Mouse (Mus musculus): Measurements from ENCODE around the gene Vstm2l. TPM values are rescaled to one million over a fixed set of nuclear protein-coding genes. Genes with fewer than 3 reads are reported as not detected.
A peak's percentile ranks its signal among the peaks of the same experiment; 100 is the strongest.

Vstm2l gene
- polyA plus RNA-seq, 1 experiment from 2014 or later, result 8.9 TPM

GRCm38 (mm10) chr2:157935444-157936171 lies 21.2 kb downstream of the Vstm2l start:
- no peak for ATAC-seq (ENCODE audit: low FRiP score, low read depth)
- no peak overlapping the region for H3K27ac ChIP-seq (replicated peaks)
- no peak overlapping the region for H3K4me3 ChIP-seq
- H3K4me2 ChIP-seq (replicated peaks), result no peak overlapping the region
- H3K9ac ChIP-seq (replicated peaks), result no peak overlapping the region
- peaks cover 8% of the 10 kb centered on the region for H3K4me1 ChIP-seq
- peaks cover 20% of the 10 kb centered on the region for H3K27me3 ChIP-seq
- no peaks in the 10 kb centered on the region for H3K9me3 ChIP-seq
- 75% methylated on average over 11 of the region's 11 CpGs for WGBS
- H3K36me3 ChIP-seq, result 0 out of 2 replicates have a peak, but pooled peaks cover 3% of the 10 kb centered on the region

- no peak for ATAC-seq (ENCODE audit: low FRiP score, low read depth)
- no peak overlapping the region for H3K4me2 ChIP-seq (replicated peaks)
- H3K27me3 ChIP-seq, result peaks cover 31% of the 10 kb centered on the region
- peaks cover 15% of the 10 kb centered on the region for H3K4me1 ChIP-seq
- H3K4me3 ChIP-seq, result no peak overlapping the region
- no peak overlapping the region for H3K9ac ChIP-seq (replicated peaks)
- no peaks in the 10 kb centered on the region for H3K9me3 ChIP-seq
- no peak overlapping the region for H3K27ac ChIP-seq (replicated peaks)
- 0 out of 2 replicates have a peak, but pooled peaks cover 3% of the 10 kb centered on the region for H3K36me3 ChIP-seq
- 84% methylated on average over 4 of the region's 4 CpGs for WGBS
These were observed 22.2 kb downstream of the Vstm2l start for GRCm38 (mm10) chr2:157936676-157937075.

DNA sequence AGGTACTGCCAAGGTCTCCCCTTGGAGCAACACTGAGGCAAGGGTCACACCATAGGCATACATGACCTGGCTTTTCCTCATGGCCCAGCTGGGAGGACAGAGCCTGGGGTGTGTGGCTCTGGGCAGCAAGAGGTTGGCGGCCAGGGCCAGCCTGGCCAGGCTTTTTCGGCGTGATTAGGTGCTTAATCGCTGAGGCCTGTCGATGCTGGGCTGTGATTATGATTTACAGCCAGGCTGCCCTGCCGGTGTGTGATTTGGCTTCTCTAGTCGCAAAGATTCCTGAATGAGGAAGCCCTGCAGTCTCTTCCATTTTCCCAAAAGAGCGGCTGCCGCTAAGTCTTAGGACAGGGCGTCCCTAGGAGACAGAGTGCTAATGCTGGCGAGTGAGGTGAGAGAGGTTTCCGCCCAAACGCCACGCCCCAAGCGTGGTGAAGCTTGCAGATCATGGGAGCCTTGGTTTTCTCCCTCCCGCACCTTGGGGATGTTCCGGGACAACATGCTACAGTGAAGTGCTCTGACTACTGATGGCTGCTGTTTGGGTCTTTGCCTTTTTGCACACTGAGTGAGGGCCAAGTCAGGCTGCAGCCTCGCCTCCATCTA lies 26.2 kb downstream of the Vstm2l start:
- H3K4me1 ChIP-seq, result peaks cover 27% of the 10 kb centered on the region
- H3K27me3 ChIP-seq, result peaks cover 49% of the 10 kb centered on the region
- peak overlapping the region; percentile 32 for H3K4me2 ChIP-seq (replicated peaks)
- 8% methylated on average over 18 of the region's 18 CpGs for WGBS
- no peak overlapping the region for H3K4me3 ChIP-seq
- no peak for ATAC-seq (ENCODE audit: low FRiP score, low read depth)
- 0 out of 2 replicates have a peak, but pooled peaks cover 3% of the 10 kb centered on the region for H3K36me3 ChIP-seq
- no peak overlapping the region for H3K27ac ChIP-seq (replicated peaks)
- 0 out of 2 replicates have a peak overlapping the region, but pooled peaks have one; percentile 17 for H3K9ac ChIP-seq (replicated peaks)
- no peaks in the 10 kb centered on the region for H3K9me3 ChIP-seq

GRCm38 (mm10) chr2:157943514-157944155 lies 29.2 kb downstream of the Vstm2l start:
- Histone ChIP-seq H3K4me3 (peak overlapping the region; percentile 54), H3K9me3 (no peaks in the 10 kb centered on the region), H3K9ac (replicated peaks) (peak overlapping the region; percentile 79), H3K27me3 (peaks cover 47% of the 10 kb centered on the region), H3K4me2 (replicated peaks) (peak overlapping the region; percentile 89), H3K36me3 (no peaks in the 10 kb centered on the region), H3K27ac (replicated peaks) (0 out of 2 replicates have a peak overlapping the region, but pooled peaks have one; percentile 15), H3K4me1 (peaks cover 27% of the 10 kb centered on the region)
- ATAC-seq (ENCODE audit: low FRiP score, low read depth), result peak; percentile 82
- WGBS, result 1% methylated on average over 47 of the region's 47 CpGs

GRCm38 (mm10) chr2:157944156-157944893 lies 29.9 kb downstream of the Vstm2l start:
- H3K4me3 ChIP-seq, result peak overlapping the region; percentile 54
- no peaks in the 10 kb centered on the region for H3K9me3 ChIP-seq
- 10% methylated on average over 37 of the region's 37 CpGs for WGBS
- H3K4me2 ChIP-seq (replicated peaks), result peak overlapping the region; percentile 89
- peaks cover 27% of the 10 kb centered on the region for H3K4me1 ChIP-seq
- H3K36me3 ChIP-seq, result no peaks in the 10 kb centered on the region
- H3K27ac ChIP-seq (replicated peaks), result 0 out of 2 replicates have a peak overlapping the region, but pooled peaks have one; percentile 15
- peak overlapping the region; percentile 79 for H3K9ac ChIP-seq (replicated peaks)
- H3K27me3 ChIP-seq, result peaks cover 41% of the 10 kb centered on the region
- ATAC-seq (ENCODE audit: low FRiP score, low read depth), result peak; percentile 40; the same call in 1 of the 2 replicates

- H3K9me3 ChIP-seq, result no peaks in the 10 kb centered on the region
- no peak overlapping the region for H3K4me3 ChIP-seq
- 79% methylated on average over 5 of the region's 5 CpGs for WGBS
- H3K36me3 ChIP-seq, result no peaks in the 10 kb centered on the region
- peaks cover 16% of the 10 kb centered on the region for H3K4me1 ChIP-seq
- no peak overlapping the region for H3K27ac ChIP-seq (replicated peaks)
- no peak overlapping the region for H3K4me2 ChIP-seq (replicated peaks)
- H3K27me3 ChIP-seq, result 0 out of 2 replicates have a peak, but pooled peaks cover 5% of the 10 kb centered on the region
- no peak overlapping the region for H3K9ac ChIP-seq (replicated peaks)
- no peak for ATAC-seq (ENCODE audit: low FRiP score, low read depth)
These were observed 39.5 kb downstream of the Vstm2l start for GRCm38 (mm10) chr2:157953978-157954377.

- Histone ChIP-seq H3K27ac (replicated peaks) (peak overlapping the region; percentile 15; the same call in 1 of the 2 replicates), H3K4me2 (replicated peaks) (no peak overlapping the region), H3K9ac (replicated peaks) (no peak overlapping the region), H3K4me3 (no peak overlapping the region), H3K4me1 (peaks cover 16% of the 10 kb centered on the region), H3K9me3 (no peaks in the 10 kb centered on the region), H3K36me3 (no peaks in the 10 kb centered on the region), H3K27me3 (0 out of 2 replicates have a peak, but pooled peaks cover 5% of the 10 kb centered on the region)
- WGBS, result 6% methylated on average over 2 of the region's 2 CpGs
- no peak for ATAC-seq (ENCODE audit: low FRiP score, low read depth)
These were observed 43.3 kb downstream of the Vstm2l start for GRCm38 (mm10) chr2:157957707-157958108.

- no peak overlapping the region for H3K4me3 ChIP-seq
- WGBS, result 42% methylated on average over 3 of the region's 3 CpGs
- no peak overlapping the region for H3K9ac ChIP-seq (replicated peaks)
- H3K36me3 ChIP-seq, result no peaks in the 10 kb centered on the region
- no peaks in the 10 kb centered on the region for H3K27me3 ChIP-seq
- no peak for ATAC-seq (ENCODE audit: low FRiP score, low read depth)
- H3K4me1 ChIP-seq, result no peaks in the 10 kb centered on the region; the same call in 1 of the 2 replicates
- no peaks in the 10 kb centered on the region for H3K9me3 ChIP-seq
- no peak overlapping the region for H3K4me2 ChIP-seq (replicated peaks)
- no peak overlapping the region for H3K27ac ChIP-seq (replicated peaks)
These were observed 53.4 kb downstream of the Vstm2l start for GRCm38 (mm10) chr2:157967856-157968255.

GRCm38 (mm10) chr2:157970124-157970523 lies 55.7 kb downstream of the Vstm2l start:
- H3K27ac ChIP-seq (replicated peaks), result no peak overlapping the region
- no peaks in the 10 kb centered on the region; the same call in 1 of the 2 replicates for H3K27me3 ChIP-seq
- no peak overlapping the region for H3K4me3 ChIP-seq
- WGBS, result 44% methylated on average over 6 of the region's 6 CpGs
- no peak for ATAC-seq (ENCODE audit: low FRiP score, low read depth)
- H3K9ac ChIP-seq (replicated peaks), result no peak overlapping the region
- no peaks in the 10 kb centered on the region for H3K36me3 ChIP-seq
- no peak overlapping the region for H3K4me2 ChIP-seq (replicated peaks)
- peaks cover 7% of the 10 kb centered on the region for H3K4me1 ChIP-seq
- no peaks in the 10 kb centered on the region for H3K9me3 ChIP-seq

DNA sequence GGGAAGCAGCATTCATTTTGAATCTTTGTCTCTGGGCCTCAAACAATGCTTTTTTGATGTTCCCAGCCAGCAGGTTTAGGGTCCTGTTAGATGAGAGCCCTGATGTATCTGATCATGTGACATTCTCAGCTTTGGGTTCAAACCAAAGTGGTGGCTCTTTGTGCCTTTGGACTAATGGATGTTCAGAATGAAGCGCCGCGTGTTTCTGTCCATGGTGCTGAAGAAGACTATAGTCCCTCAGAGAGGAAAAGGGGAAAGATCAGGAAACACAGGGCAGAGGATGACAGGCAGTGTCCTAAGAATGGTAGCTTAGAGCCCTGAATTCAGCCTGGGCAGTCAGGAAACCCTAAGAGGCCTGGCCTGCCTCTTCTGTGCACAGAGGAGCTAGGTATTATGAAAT lies 56.2 kb downstream of the Vstm2l start:
- 1% methylated on average over 3 of the region's 3 CpGs for WGBS

More for the DNA sequence above, 56.2 kb downstream of the Vstm2l start:
- Histone ChIP-seq H3K9ac (replicated peaks) (no peak overlapping the region), H3K9me3 (no peaks in the 10 kb centered on the region), H3K36me3 (no peaks in the 10 kb centered on the region), H3K4me2 (replicated peaks) (no peak overlapping the region), H3K4me3 (no peak overlapping the region), H3K27ac (replicated peaks) (no peak overlapping the region), H3K27me3 (no peaks in the 10 kb centered on the region; the same call in 1 of the 2 replicates), H3K4me1 (peaks cover 12% of the 10 kb centered on the region)
- ATAC-seq (ENCODE audit: low FRiP score, low read depth), result no peak
